Mouse (Mus musculus): ENCODE measurements around the gene Tldc1. TPM values are rescaled to one million over a fixed set of nuclear protein-coding genes. Genes with fewer than 3 reads are reported as not detected.

Gene Tldc1
- polyA plus RNA-seq, 1 experiment from 2014 or later, result 7.7 TPM

DNA sequence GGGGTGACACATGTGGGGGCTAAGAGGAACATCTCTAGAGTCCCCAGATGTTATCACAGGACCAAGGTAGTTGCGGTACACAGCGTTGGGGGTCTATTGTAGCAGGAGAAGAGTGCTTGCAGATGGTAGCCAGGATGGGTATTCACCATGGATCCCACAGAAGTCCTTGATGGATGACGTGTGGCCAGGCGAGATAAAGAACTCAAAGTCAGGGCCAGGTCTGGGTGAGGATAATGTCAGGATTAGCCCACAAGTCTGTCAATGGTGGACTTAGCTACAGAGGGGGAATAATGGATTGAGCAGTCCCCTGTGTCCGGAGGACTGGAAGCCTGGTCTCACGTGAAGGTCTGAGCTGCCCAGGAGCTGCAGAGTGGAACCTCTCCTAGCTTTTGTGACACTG is 53.6 kb downstream of the Tldc1 start:
- no peak for TF ChIP-seq CTCF (IDR thresholded peaks at IDR 0.05; ENCODE audit: low read depth)
- ATAC-seq, result no peak
- no peak overlapping the region for H3K4me2 ChIP-seq (replicated peaks; ENCODE audit: low read depth)
- no peaks in the 10 kb centered on the region for H3K4me1 ChIP-seq (replicated peaks; ENCODE audit: control insufficient read depth, insufficient read depth, low read length)
- H3K9me3 ChIP-seq (ENCODE audit: control insufficient read depth), result no peaks in the 10 kb centered on the region
- no peak overlapping the region for H3K27ac ChIP-seq (ENCODE audit: low read depth, low read length)
- no peak overlapping the region for H3K9ac ChIP-seq (ENCODE audit: low read depth, low read length)
- H3K36me3 ChIP-seq (ENCODE audit: control insufficient read depth, insufficient read depth), result no peaks in the 10 kb centered on the region
- 86% methylated on average over 6 of the region's 6 CpGs for WGBS
- no peaks in the 10 kb centered on the region for H3K27me3 ChIP-seq (replicated peaks; ENCODE audit: control insufficient read depth, insufficient read depth, low read length)
- no peak overlapping the region for H3K4me3 ChIP-seq (ENCODE audit: low read depth, low read length)

- no peak overlapping the region for H3K9ac ChIP-seq (ENCODE audit: low read depth, low read length)
- H3K36me3 ChIP-seq (ENCODE audit: control insufficient read depth, insufficient read depth), result no peaks in the 10 kb centered on the region
- no peak for ATAC-seq
- no peaks in the 10 kb centered on the region for H3K4me1 ChIP-seq (replicated peaks; ENCODE audit: control insufficient read depth, insufficient read depth, low read length)
- H3K4me2 ChIP-seq (replicated peaks; ENCODE audit: low read depth), result no peak overlapping the region
- no peak overlapping the region for H3K4me3 ChIP-seq (ENCODE audit: low read depth, low read length)
- H3K9me3 ChIP-seq (ENCODE audit: control insufficient read depth), result no peaks in the 10 kb centered on the region
- no peaks in the 10 kb centered on the region for H3K27me3 ChIP-seq (replicated peaks; ENCODE audit: control insufficient read depth, insufficient read depth, low read length)
- WGBS, result 50% methylated on average over 4 of the region's 4 CpGs
- no peak for TF ChIP-seq CTCF (IDR thresholded peaks at IDR 0.05; ENCODE audit: low read depth)
- no peak overlapping the region for H3K27ac ChIP-seq (ENCODE audit: low read depth, low read length)
Measured at GRCm38 (mm10) chr8:119723676-119724075, 54.5 kb downstream of the Tldc1 start.

GRCm38 (mm10) chr8:119722348-119722747 is 55.9 kb downstream of the Tldc1 start:
- Histone ChIP-seq H3K4me3 (ENCODE audit: low read depth, low read length) (no peak overlapping the region), H3K9ac (ENCODE audit: low read depth, low read length) (no peak overlapping the region), H3K4me2 (replicated peaks; ENCODE audit: low read depth) (no peak overlapping the region), H3K36me3 (ENCODE audit: control insufficient read depth, insufficient read depth) (no peaks in the 10 kb centered on the region), H3K27ac (ENCODE audit: low read depth, low read length) (no peak overlapping the region), H3K27me3 (replicated peaks; ENCODE audit: control insufficient read depth, insufficient read depth, low read length) (no peaks in the 10 kb centered on the region), H3K9me3 (ENCODE audit: control insufficient read depth) (no peaks in the 10 kb centered on the region), H3K4me1 (replicated peaks; ENCODE audit: control insufficient read depth, insufficient read depth, low read length) (0 out of 2 replicates have a peak, but pooled peaks cover 2% of the 10 kb centered on the region)
- WGBS, result 70% methylated on average over 6 of the region's 6 CpGs
- TF ChIP-seq CTCF (IDR thresholded peaks at IDR 0.05; ENCODE audit: low read depth), result no peak
- no peak for ATAC-seq

DNA sequence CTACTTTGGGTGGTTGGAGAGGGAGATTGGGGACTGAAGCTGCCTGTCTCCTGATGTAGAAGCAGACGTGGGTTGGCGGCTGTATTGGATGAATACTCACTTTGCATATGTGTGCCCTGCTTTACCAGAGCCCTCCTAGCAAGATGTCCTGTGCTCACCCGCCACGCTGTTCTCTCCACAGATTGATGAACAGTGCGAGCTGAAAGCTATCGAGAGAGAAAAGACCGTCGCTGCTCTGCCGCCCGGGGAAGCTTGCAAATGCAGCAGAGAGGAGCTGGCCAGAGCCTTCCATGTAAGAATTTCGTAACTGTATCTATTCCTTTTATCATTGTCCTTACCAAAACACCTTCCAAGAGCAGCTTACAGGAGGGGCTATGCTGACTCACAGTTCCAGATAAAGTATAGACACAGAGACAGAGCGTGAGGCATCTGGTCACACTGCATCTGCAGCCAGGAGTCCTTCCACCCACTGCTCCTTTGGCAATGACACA is 59.2 kb downstream of the Tldc1 start:
- H3K4me1 ChIP-seq (replicated peaks; ENCODE audit: control insufficient read depth, insufficient read depth, low read length), result 0 out of 2 replicates have a peak, but pooled peaks cover 4% of the 10 kb centered on the region
- no peaks in the 10 kb centered on the region for H3K36me3 ChIP-seq (ENCODE audit: control insufficient read depth, insufficient read depth)
- no peak for ATAC-seq
- H3K9me3 ChIP-seq (ENCODE audit: control insufficient read depth), result no peaks in the 10 kb centered on the region
- no peak overlapping the region for H3K4me2 ChIP-seq (replicated peaks; ENCODE audit: low read depth)
- H3K9ac ChIP-seq (ENCODE audit: low read depth, low read length), result no peak overlapping the region
- no peak overlapping the region for H3K27ac ChIP-seq (ENCODE audit: low read depth, low read length)
- H3K4me3 ChIP-seq (ENCODE audit: low read depth, low read length), result no peak overlapping the region
- no peak for TF ChIP-seq CTCF (IDR thresholded peaks at IDR 0.05; ENCODE audit: low read depth)
- no peaks in the 10 kb centered on the region for H3K27me3 ChIP-seq (replicated peaks; ENCODE audit: control insufficient read depth, insufficient read depth, low read length)
- WGBS, result 76% methylated on average over 12 of the region's 12 CpGs

GRCm38 (mm10) chr8:119717765-119718164 is 60.5 kb downstream of the Tldc1 start:
- H3K9me3 ChIP-seq (ENCODE audit: control insufficient read depth), result no peaks in the 10 kb centered on the region
- TF ChIP-seq CTCF (IDR thresholded peaks at IDR 0.05; ENCODE audit: low read depth), result peak; percentile 80
- no peaks in the 10 kb centered on the region for H3K27me3 ChIP-seq (replicated peaks; ENCODE audit: control insufficient read depth, insufficient read depth, low read length)
- H3K4me3 ChIP-seq (ENCODE audit: low read depth, low read length), result no peak overlapping the region
- no peak for ATAC-seq
- H3K36me3 ChIP-seq (ENCODE audit: control insufficient read depth, insufficient read depth), result no peaks in the 10 kb centered on the region
- H3K4me2 ChIP-seq (replicated peaks; ENCODE audit: low read depth), result no peak overlapping the region
- H3K4me1 ChIP-seq (replicated peaks; ENCODE audit: control insufficient read depth, insufficient read depth, low read length), result 0 out of 2 replicates have a peak, but pooled peaks cover 4% of the 10 kb centered on the region
- no peak overlapping the region for H3K27ac ChIP-seq (ENCODE audit: low read depth, low read length)
- 65% methylated on average over 9 of the region's 9 CpGs for whole genome bisulfite sequencing
- no peak overlapping the region for H3K9ac ChIP-seq (ENCODE audit: low read depth, low read length)

GRCm38 (mm10) chr8:119716730-119717299 is 61.4 kb downstream of the Tldc1 start:
- Histone ChIP-seq H3K27me3 (replicated peaks; ENCODE audit: control insufficient read depth, insufficient read depth, low read length) (no peaks in the 10 kb centered on the region), H3K36me3 (ENCODE audit: control insufficient read depth, insufficient read depth) (no peaks in the 10 kb centered on the region), H3K4me3 (ENCODE audit: low read depth, low read length) (no peak overlapping the region), H3K4me2 (replicated peaks; ENCODE audit: low read depth) (no peak overlapping the region), H3K27ac (ENCODE audit: low read depth, low read length) (no peak overlapping the region), H3K9ac (ENCODE audit: low read depth, low read length) (no peak overlapping the region), H3K4me1 (replicated peaks; ENCODE audit: control insufficient read depth, insufficient read depth, low read length) (0 out of 2 replicates have a peak, but pooled peaks cover 4% of the 10 kb centered on the region), H3K9me3 (ENCODE audit: control insufficient read depth) (no peaks in the 10 kb centered on the region)
- TF ChIP-seq CTCF (IDR thresholded peaks at IDR 0.05; ENCODE audit: low read depth), result no peak
- peak; percentile 37; the same call in 1 of the 2 replicates for ATAC-seq

All from intestine, postnatal 0 days (tissue).